Mouse (Mus musculus) kidney, embryonic 15.5 days (tissue): Measurements from ENCODE around the gene Ms4a6d. TPM values are rescaled to one million over a fixed set of nuclear protein-coding genes. Genes with fewer than 3 reads are reported as not detected.
"Not testable (repeated sequence)": the region's sequence is repeated elsewhere in the genome, so short reads cannot be mapped to it uniquely, and the experiment has no call there.

Source experiments
- ATAC-seq: fragments of 200-750 bp; cut with Nextera tagmentation; replicated peaks from 2 replicates; pipeline ENCODE4 v1.8.0; 2017; ENCODE audit warnings: moderate TSS enrichment; ENCODE audit not compliant: low FRiP score
- H3K27ac ChIP-seq: fragments of 300-500 bp; sonication (generic); 2 replicates; pipeline ENCODE4 v1.5.1; 2015; ENCODE audit warnings: mild to moderate bottlenecking, inconsistent platforms
- H3K27me3 ChIP-seq: fragments of 300-500 bp; sonication (generic); 2 replicates; pipeline ENCODE4 v1.6.1; 2015; ENCODE audit warnings: inconsistent platforms
- H3K36me3 ChIP-seq: fragments of 300-500 bp; sonication (generic); 2 replicates; pipeline ENCODE4 v1.6.1; 2015; ENCODE audit warnings: inconsistent platforms
- H3K4me1 ChIP-seq: fragments of 300-500 bp; sonication (generic); 2 replicates; pipeline ENCODE4 v1.6.1; 2015; ENCODE audit warnings: inconsistent platforms
- H3K4me2 ChIP-seq: fragments of 300-500 bp; sonication (generic); 2 replicates; pipeline ENCODE4 v1.6.1; 2015; ENCODE audit warnings: moderate library complexity, mild to moderate bottlenecking, inconsistent platforms
- H3K4me3 ChIP-seq: fragments of 300-500 bp; sonication (generic); replicated peaks from 2 replicates; pipeline ENCODE4 v1.5.1; 2015; ENCODE audit warnings: mild to moderate bottlenecking, inconsistent platforms
- H3K9ac ChIP-seq: fragments of 300-500 bp; sonication (generic); 2 replicates; pipeline ENCODE4 v1.6.1; 2015; ENCODE audit warnings: mild to moderate bottlenecking, inconsistent platforms
- H3K9me3 ChIP-seq: fragments of 300-500 bp; sonication (generic); replicated peaks from 2 replicates; pipeline ENCODE4 v1.6.1; 2016; ENCODE audit warnings: inconsistent platforms
- WGBS: fragments of 180-500 bp; shearing (Covaris S2); methylation state at CpG from one replicate; pipeline ENCODE4 v1.1.7; 2015; ENCODE audit warnings: mixed read lengths; 5-methylcytosine and 5-hydroxymethylcytosine counted together
- polyA plus RNA-seq: library from polyadenylated mRNA; unstranded; fragments of >200 nt; fragmentation: Nextera tagmentation; extraction: Ambion mirVana; gene quantifications from 2 replicates; pipeline ENCODE4 v1.2.1, GENCODE M21; 2015

The Ms4a6d gene
- polyA plus RNA-seq, 1 experiment from 2014 or later: 2.8 TPM

GRCm38 (mm10) chr19:11613776-11614443, 9.3 kb upstream of the Ms4a6d start:
- no peak overlapping the region for H3K27ac ChIP-seq

GRCm38 (mm10) chr19:11613084-11613483, 8.4 kb upstream of the Ms4a6d start:
- no peak for ATAC-seq
- Histone ChIP-seq H3K4me2 (no peak overlapping the region), H3K4me3 (no peak overlapping the region), H3K9ac (no peak overlapping the region), H3K9me3 (no peaks in the 10 kb centered on the region), H3K36me3 (no peaks in the 10 kb centered on the region), H3K4me1 (0 out of 2 replicates have a peak, but pooled peaks cover 2% of the 10 kb centered on the region), H3K27ac (no peak overlapping the region), H3K27me3 (no peaks in the 10 kb centered on the region)
- 86% methylated on average over 1 of the region's 1 CpGs for WGBS

More at GRCm38 (mm10) chr19:11613776-11614443, 9.3 kb upstream of the Ms4a6d start:
- H3K27me3 ChIP-seq: no peaks in the 10 kb centered on the region
- H3K9ac ChIP-seq: no peak overlapping the region
- 0 out of 2 replicates have a peak, but pooled peaks cover 2% of the 10 kb centered on the region for H3K4me1 ChIP-seq
- no peaks in the 10 kb centered on the region for H3K9me3 ChIP-seq
- H3K4me3 ChIP-seq: no peak overlapping the region
- ATAC-seq: no peak
- H3K4me2 ChIP-seq: no peak overlapping the region
- no peaks in the 10 kb centered on the region for H3K36me3 ChIP-seq
- 67% methylated on average over 8 of the region's 8 CpGs for WGBS

- Histone ChIP-seq H3K4me3 (no peak overlapping the region), H3K9me3 (no peaks in the 10 kb centered on the region), H3K4me1 (0 out of 2 replicates have a peak, but pooled peaks cover 2% of the 10 kb centered on the region), H3K27me3 (no peaks in the 10 kb centered on the region), H3K4me2 (no peak overlapping the region), H3K9ac (no peak overlapping the region), H3K27ac (no peak overlapping the region), H3K36me3 (no peaks in the 10 kb centered on the region)
- WGBS: 22% methylated on average over 2 of the region's 2 CpGs
- no peak; the same call in 1 of the 2 replicates for ATAC-seq
Measured at GRCm38 (mm10) chr19:11612293-11612692, 7.6 kb upstream of the Ms4a6d start.

- 16% methylated on average over 6 of the region's 6 CpGs for WGBS
- H3K4me1 ChIP-seq: 0 out of 2 replicates have a peak, but pooled peaks cover 2% of the 10 kb centered on the region
Measured at GRCm38 (mm10) chr19:11611541-11611945, 6.9 kb upstream of the Ms4a6d start.

GRCm38 (mm10) chr19:11608172-11608571, 3.5 kb upstream of the Ms4a6d start:
- H3K9ac ChIP-seq: no peak overlapping the region
- no peak overlapping the region for H3K4me3 ChIP-seq
- no peaks in the 10 kb centered on the region for H3K36me3 ChIP-seq
- 0 out of 2 replicates have a peak, but pooled peaks cover 2% of the 10 kb centered on the region for H3K4me1 ChIP-seq
- no peaks in the 10 kb centered on the region for H3K27me3 ChIP-seq
- WGBS: 7% methylated on average over 1 of the region's 1 CpGs
- no peak overlapping the region for H3K4me2 ChIP-seq
- H3K9me3 ChIP-seq: no peaks in the 10 kb centered on the region
- no peak for ATAC-seq
- no peak overlapping the region for H3K27ac ChIP-seq

More at GRCm38 (mm10) chr19:11611541-11611945, 6.9 kb upstream of the Ms4a6d start:
- H3K4me2 ChIP-seq: no peak overlapping the region
- ATAC-seq: peak; percentile 89
- no peaks in the 10 kb centered on the region for H3K27me3 ChIP-seq
- H3K9me3 ChIP-seq: no peaks in the 10 kb centered on the region
- H3K27ac ChIP-seq: no peak overlapping the region
- H3K9ac ChIP-seq: no peak overlapping the region
- no peaks in the 10 kb centered on the region for H3K36me3 ChIP-seq
- no peak overlapping the region for H3K4me3 ChIP-seq

- H3K9me3 ChIP-seq: no peaks in the 10 kb centered on the region
- no peak overlapping the region for H3K4me3 ChIP-seq
- H3K27me3 ChIP-seq: no peaks in the 10 kb centered on the region
- no peak overlapping the region for H3K4me2 ChIP-seq
- H3K4me1 ChIP-seq: no peaks in the 10 kb centered on the region
- ATAC-seq: no peak
- WGBS: 92% methylated on average over 2 of the region's 2 CpGs
- no peak overlapping the region for H3K27ac ChIP-seq
- no peak overlapping the region for H3K9ac ChIP-seq
- no peaks in the 10 kb centered on the region for H3K36me3 ChIP-seq
Measured at GRCm38 (mm10) chr19:11602026-11602425, 2.6 kb downstream of the Ms4a6d start.

- H3K27me3 ChIP-seq: no peaks in the 10 kb centered on the region
- no peak overlapping the region for H3K27ac ChIP-seq
- H3K4me2 ChIP-seq: no peak overlapping the region
- ATAC-seq: no peak
- H3K4me1 ChIP-seq: no peaks in the 10 kb centered on the region
- H3K9ac ChIP-seq: no peak overlapping the region
- no peak overlapping the region for H3K4me3 ChIP-seq
- no peaks in the 10 kb centered on the region for H3K36me3 ChIP-seq
- H3K9me3 ChIP-seq: no peaks in the 10 kb centered on the region
- 87% methylated on average over 3 of the region's 3 CpGs for WGBS
Measured at GRCm38 (mm10) chr19:11601349-11601748, 3.3 kb downstream of the Ms4a6d start.

- WGBS: 61% methylated on average over 2 of the region's 2 CpGs
- H3K4me1 ChIP-seq: no peaks in the 10 kb centered on the region
- no peaks in the 10 kb centered on the region for H3K9me3 ChIP-seq
- H3K4me3 ChIP-seq: no peak overlapping the region
- no peak overlapping the region for H3K4me2 ChIP-seq
- H3K36me3 ChIP-seq: no peaks in the 10 kb centered on the region
- no peaks in the 10 kb centered on the region for H3K27me3 ChIP-seq
- ATAC-seq: no peak
- no peak overlapping the region for H3K9ac ChIP-seq
- H3K27ac ChIP-seq: no peak overlapping the region
Measured at GRCm38 (mm10) chr19:11589891-11590449, 14.7 kb downstream of the Ms4a6d start.

- H3K9ac ChIP-seq: no peak overlapping the region
- H3K4me3 ChIP-seq: no peak overlapping the region
- 65% methylated on average over 4 of the region's 4 CpGs for WGBS
- no peaks in the 10 kb centered on the region for H3K4me1 ChIP-seq
- no peaks in the 10 kb centered on the region for H3K27me3 ChIP-seq
- H3K4me2 ChIP-seq: no peak overlapping the region
- H3K9me3 ChIP-seq: no peaks in the 10 kb centered on the region
- H3K36me3 ChIP-seq: no peaks in the 10 kb centered on the region
- H3K27ac ChIP-seq: no peak overlapping the region
- no peak for ATAC-seq
Measured at GRCm38 (mm10) chr19:11589205-11589604, 15.4 kb downstream of the Ms4a6d start.

GRCm38 (mm10) chr19:11574965-11575364, 29.7 kb downstream of the Ms4a6d start:
- ATAC-seq: no peak
- Histone ChIP-seq H3K9ac (no peak overlapping the region), H3K27me3 (no peaks in the 10 kb centered on the region), H3K4me3 (no peak overlapping the region), H3K9me3 (no peaks in the 10 kb centered on the region), H3K27ac (no peak overlapping the region), H3K4me1 (no peaks in the 10 kb centered on the region), H3K36me3 (no peaks in the 10 kb centered on the region), H3K4me2 (no peak overlapping the region)
- WGBS: 89% methylated on average over 8 of the region's 8 CpGs

GRCm38 (mm10) chr19:11559560-11559959, 45.1 kb downstream of the Ms4a6d start:
- not testable (repeated sequence) for H3K9ac ChIP-seq, H3K27me3 ChIP-seq, H3K9me3 ChIP-seq, ATAC-seq, H3K4me1 ChIP-seq, H3K27ac ChIP-seq, H3K36me3 ChIP-seq, H3K4me2 ChIP-seq, H3K4me3 ChIP-seq

GRCm38 (mm10) chr19:11554726-11555125, 49.9 kb downstream of the Ms4a6d start:
- Histone ChIP-seq H3K27ac (no peak overlapping the region), H3K4me1 (no peaks in the 10 kb centered on the region), H3K4me2 (no peak overlapping the region), H3K36me3 (no peaks in the 10 kb centered on the region), H3K9me3 (no peaks in the 10 kb centered on the region), H3K4me3 (no peak overlapping the region), H3K27me3 (no peaks in the 10 kb centered on the region), H3K9ac (no peak overlapping the region)
- ATAC-seq: no peak
- WGBS: 93% methylated on average over 5 of the region's 5 CpGs
